Mouse (Mus musculus) CH12.LX (cell line): ENCODE measurements around the gene Gcnt2. TPM values are rescaled to one million over a fixed set of nuclear protein-coding genes. Genes with fewer than 3 reads are reported as not detected.

ENCODE experiments used
- DNase-seq: peaks from one replicate; pipeline ENCODE4 v3.0.0-alpha.2; 2013; ENCODE audit errors: extremely low read depth
- H3K27ac ChIP-seq: 2 replicates; pipeline ENCODE4 v1.5.1; 2012; ENCODE audit warnings: low read depth, mild to moderate bottlenecking, control low read depth, moderate library complexity; ENCODE audit not compliant: insufficient read depth
- H3K27me3 ChIP-seq: replicated peaks from 2 replicates; pipeline ENCODE3; 2012; ENCODE audit warnings: inconsistent platforms
- H3K36me3 ChIP-seq, 2 experiments: replicated peaks in 1 of 2; 2 replicates each; pipeline versions ENCODE3 to v1.6.1; 2012; ENCODE audit warnings: inconsistent platforms in 1 of 2, low read length in 1 of 2, mild to moderate bottlenecking in 1 of 2, mixed read lengths in 1 of 2, moderate library complexity in 1 of 2; ENCODE audit not compliant: control insufficient read depth in 1 of 2, insufficient read depth in 1 of 2
- H3K4me1 ChIP-seq, 2 experiments: 2 replicates each; pipeline ENCODE4 v1.6.1; 2012; ENCODE audit warnings: inconsistent platforms in 1 of 2, moderate library complexity in 1 of 2; ENCODE audit not compliant: insufficient read depth in 2 of 2, control insufficient read depth in 1 of 2
- H3K4me2 ChIP-seq: 2 replicates; pipeline ENCODE4 v1.6.1; 2012; ENCODE audit warnings: low read depth, mild to moderate bottlenecking, control low read depth; ENCODE audit not compliant: poor library complexity, insufficient read depth, severe bottlenecking
- H3K4me3 ChIP-seq, 3 experiments: fragments of 150-350 bp in 1 of 3; sonication (generic) in 1 of 3; replicated peaks in 1 of 3; 2 replicates each; pipeline versions ENCODE3 to v1.5.1; 2011 to 2012; ENCODE audit warnings: low read depth in 2 of 3, low read length in 2 of 3, mild to moderate bottlenecking in 2 of 3, moderate library complexity in 2 of 3, control low read depth in 1 of 3, improper control_type of control experiment in 1 of 3, inconsistent platforms in 1 of 3, mixed read lengths in 1 of 3; ENCODE audit not compliant: poor library complexity in 1 of 3
- H3K79me2 ChIP-seq: replicated peaks from 2 replicates; pipeline ENCODE4 v1.6.1; 2012; ENCODE audit warnings: mild to moderate bottlenecking, moderate library complexity; ENCODE audit not compliant: control insufficient read depth, poor library complexity, insufficient read depth, severe bottlenecking; ENCODE audit errors: extremely low read depth
- H3K9ac ChIP-seq: 2 replicates; pipeline ENCODE4 v1.6.1; 2012; ENCODE audit warnings: low read depth, mild to moderate bottlenecking, control low read depth, moderate library complexity; ENCODE audit not compliant: insufficient read depth
- H3K9me3 ChIP-seq: replicated peaks from 2 replicates; pipeline ENCODE3; 2012; ENCODE audit warnings: low read length, inconsistent platforms, mixed read lengths
- CHD1 ChIP-seq: IDR thresholded peaks from 2 replicates; pipeline ENCODE4 v1.6.1; 2012; ENCODE audit warnings: low read depth, low read length, improper control_type of control experiment, inconsistent platforms
- CTCF ChIP-seq, 2 experiments: IDR thresholded peaks in 1 of 2; conservative IDR thresholded peaks in 1 of 2; 2 replicates each; pipeline ENCODE4 v1.5.1; 2011 to 2012; ENCODE audit warnings: low read depth in 2 of 2, low read length in 2 of 2, improper control_type of control experiment in 1 of 2, inconsistent platforms in 1 of 2, mild to moderate bottlenecking in 1 of 2, moderate library complexity in 1 of 2
- E2F4 ChIP-seq: IDR thresholded peaks from 2 replicates; pipeline ENCODE4 v1.6.1; 2011; ENCODE audit warnings: low read depth, low read length, improper control_type of control experiment; ENCODE audit not compliant: insufficient replicate concordance
- EP300 ChIP-seq: IDR thresholded peaks from 2 replicates; pipeline ENCODE4 v1.6.1; 2011; ENCODE audit warnings: low read length, improper control_type of control experiment
- ETS1 ChIP-seq: conservative IDR thresholded peaks from 2 replicates; pipeline ENCODE4 v1.6.1; 2012; ENCODE audit warnings: low read depth, mild to moderate bottlenecking, inconsistent platforms, low read length, improper control_type of control experiment, moderate library complexity
- GABPA ChIP-seq: IDR thresholded peaks from 2 replicates; pipeline ENCODE4 v1.6.1; 2012; ENCODE audit warnings: low read depth, low read length, improper control_type of control experiment, inconsistent platforms; ENCODE audit not compliant: insufficient replicate concordance
- HCFC1 ChIP-seq: IDR thresholded peaks from 2 replicates; pipeline ENCODE4 v1.6.1; 2012; ENCODE audit warnings: low read depth, mild to moderate bottlenecking, inconsistent platforms, low read length, improper control_type of control experiment
- IRF4 ChIP-seq: IDR thresholded peaks from 2 replicates; pipeline ENCODE4 v1.6.1; 2014; ENCODE audit warnings: low read depth, mild to moderate bottlenecking, inconsistent platforms, low read length, improper control_type of control experiment
- KAT2A ChIP-seq: IDR thresholded peaks from 2 replicates; pipeline ENCODE4 v1.6.1; 2012; ENCODE audit warnings: low read length, improper control_type of control experiment, inconsistent platforms; ENCODE audit not compliant: insufficient replicate concordance
- MAFK ChIP-seq: IDR thresholded peaks from 2 replicates; pipeline ENCODE4 v1.6.1; 2011; ENCODE audit warnings: low read length, improper control_type of control experiment; ENCODE audit not compliant: insufficient replicate concordance
- MAX ChIP-seq: IDR thresholded peaks from 2 replicates; pipeline ENCODE4 v1.6.1; 2011; ENCODE audit warnings: low read length, improper control_type of control experiment
- MAZ ChIP-seq: IDR thresholded peaks from 2 replicates; pipeline ENCODE4 v1.6.1; 2012; ENCODE audit warnings: low read depth, mild to moderate bottlenecking, inconsistent platforms, low read length, improper control_type of control experiment, moderate library complexity
- MYC ChIP-seq: IDR thresholded peaks from 2 replicates; pipeline ENCODE4 v1.6.1; 2011; ENCODE audit warnings: low read depth, mild to moderate bottlenecking, improper control_type of control experiment, low read length
- PAX5 ChIP-seq: IDR thresholded peaks from 2 replicates; pipeline ENCODE4 v1.6.1; 2012; ENCODE audit warnings: low read length, inconsistent platforms, mixed read lengths
- RCOR1 ChIP-seq: conservative IDR thresholded peaks from 2 replicates; pipeline ENCODE4 v1.6.1; 2012; ENCODE audit warnings: low read depth, mild to moderate bottlenecking, inconsistent platforms, low read length, improper control_type of control experiment
- SIN3A ChIP-seq: IDR thresholded peaks from 2 replicates; pipeline ENCODE4 v1.6.1; 2012; ENCODE audit warnings: low read length, improper control_type of control experiment, inconsistent platforms
- UBTF ChIP-seq: IDR thresholded peaks from 2 replicates; pipeline ENCODE4 v1.6.1; 2012; ENCODE audit warnings: low read depth, mild to moderate bottlenecking, inconsistent platforms, low read length, improper control_type of control experiment, moderate library complexity
- USF2 ChIP-seq: conservative IDR thresholded peaks from 2 replicates; pipeline ENCODE4 v1.6.1; 2011; ENCODE audit warnings: low read depth, low read length, improper control_type of control experiment
- ZKSCAN1 ChIP-seq: IDR thresholded peaks from 2 replicates; pipeline ENCODE4 v1.6.1; 2012; ENCODE audit warnings: low read depth, inconsistent platforms, low read length, improper control_type of control experiment, borderline replicate concordance
- ZMIZ1 ChIP-seq: IDR thresholded peaks from 2 replicates; pipeline ENCODE4 v1.6.1; 2012; ENCODE audit warnings: low read depth, mild to moderate bottlenecking, inconsistent platforms, low read length, improper control_type of control experiment
- ZNF384 ChIP-seq: IDR thresholded peaks from 2 replicates; pipeline ENCODE4 v1.6.1; 2012; ENCODE audit warnings: low read depth, low read length, improper control_type of control experiment, inconsistent platforms
- dilution Hi-C: fragments of 300-500 bp; cut with MboI; formaldehyde crosslinking; loops from 2 replicates; pipeline ENCODE4 v1.14.3; 2020; ENCODE audit warnings: low sequenced_read_pairs; ENCODE audit not compliant: extremely low pct_unique_long_range_greater_than_20kb, extremely low pct_ligation_motif_present
- in situ Hi-C: fragments of 300-500 bp; cut with MboI; formaldehyde crosslinking; loops from 3 replicates; pipeline ENCODE4 v1.14.3; 2019; ENCODE audit warnings: low sequenced_read_pairs, low pct_ligation_motif_present, low pct_unique_long_range_greater_than_20kb, mixed read lengths
- polyA plus RNA-seq: library from polyadenylated mRNA; unstranded; fragments of >175 nt; gene quantifications from 2 replicates; pipeline ENCODE4 v1.2.1, GENCODE M21; 2012; ENCODE audit warnings: low read depth; ENCODE audit not compliant: insufficient read length
- total RNA-seq, 2 experiments: library from RNA; depleted of rRNA; stranded (reverse); fragments of 300-350 nt in 1 of 2; fragments of >200 nt in 1 of 2; gene quantifications; 2 replicates each; pipeline ENCODE4 v1.2.3; 2012 to 2014

Gcnt2 gene
- total and polyA plus RNA-seq, 3 experiments: not detected

DNA sequence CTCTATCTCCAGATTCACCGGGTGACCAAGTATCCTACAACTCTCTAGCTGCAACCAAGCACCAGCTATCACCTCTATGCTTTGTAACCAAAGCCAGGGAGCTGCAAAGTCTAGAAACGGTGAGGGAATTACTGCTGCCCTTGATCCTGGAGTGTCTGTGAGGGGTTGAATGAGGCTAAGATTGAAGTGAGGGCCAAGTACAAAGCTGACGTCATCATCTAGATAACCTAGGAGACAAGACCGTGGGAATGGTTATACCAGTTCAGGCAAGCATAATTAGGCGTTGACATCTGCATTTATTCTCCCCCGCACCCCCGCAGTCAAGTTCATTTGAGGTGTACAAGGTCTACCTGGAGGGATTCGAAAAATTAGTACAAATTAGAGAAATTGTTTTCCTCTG, 2.8 kb upstream of the Gcnt2 start:
- dilution Hi-C loops: no loop called here
- no peak overlapping the region for H3K9ac ChIP-seq
- no peaks in the 10 kb centered on the region for H3K27me3 ChIP-seq
- no peak overlapping the region for H3K27ac ChIP-seq
- H3K36me3 ChIP-seq: no peaks in the 10 kb centered on the region
- H3K9me3 ChIP-seq: no peaks in the 10 kb centered on the region
- no peaks in the 10 kb centered on the region for H3K79me2 ChIP-seq
- DNase-seq: no peak
- in situ Hi-C loops: no loop called here
- no peaks in the 10 kb centered on the region for H3K4me1 ChIP-seq
- no peak overlapping the region for H3K4me3 ChIP-seq
- TF ChIP-seq IRF4 (no peak), MYC (no peak), RCOR1 (no peak), MAFK (no peak)
- H3K4me2 ChIP-seq: no peak overlapping the region

DNA sequence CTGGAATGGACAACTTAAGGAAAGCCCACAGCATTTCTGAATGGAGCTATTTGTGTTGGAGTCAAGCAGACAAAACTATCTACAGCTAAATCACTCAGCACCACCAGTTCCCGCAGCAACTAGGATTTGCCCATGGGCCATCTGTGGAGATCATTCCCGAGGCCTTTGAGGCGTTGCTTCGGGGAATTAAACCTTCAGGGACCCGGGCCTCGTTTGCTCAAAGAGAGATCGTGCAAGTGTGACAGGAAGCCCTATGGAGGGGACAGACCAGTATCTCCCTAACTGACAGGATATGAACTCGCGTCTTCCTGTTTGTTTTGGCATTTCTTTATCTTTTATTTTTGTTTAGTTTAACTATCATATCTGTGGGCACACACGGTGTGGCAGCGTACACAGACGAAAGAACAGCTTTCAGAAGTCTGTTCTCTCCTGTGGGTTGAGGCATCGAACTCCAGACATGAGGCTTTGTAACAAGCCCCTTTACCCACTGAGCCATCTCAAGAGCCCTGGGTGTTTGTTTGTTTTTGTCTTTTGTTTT, 2.2 kb upstream of the Gcnt2 start:
- H3K27me3 ChIP-seq: no peaks in the 10 kb centered on the region
- no peak overlapping the region for H3K4me3 ChIP-seq
- H3K9ac ChIP-seq: no peak overlapping the region
- dilution Hi-C loops (no loop called here), in situ Hi-C loops (no loop called here)
- no peaks in the 10 kb centered on the region for H3K79me2 ChIP-seq
- H3K27ac ChIP-seq: no peak overlapping the region
- no peak overlapping the region for H3K4me2 ChIP-seq
- DNase-seq: no peak
- no peaks in the 10 kb centered on the region for H3K9me3 ChIP-seq
- TF ChIP-seq EP300 (no peak), CTCF (conservative IDR thresholded peaks at IDR 0.05 in 1 of 2, IDR thresholded peaks at IDR 0.05 in 1 of 2; ENCODE audit: low read depth in 2 of 2, low read length in 2 of 2) (no peak), ZKSCAN1 (no peak), ZNF384 (no peak), RCOR1 (no peak), KAT2A (no peak), MAFK (no peak), USF2 (no peak), MAX (no peak), SIN3A (no peak), CHD1 (no peak), HCFC1 (no peak)
- TF ChIP-seq, all 38 proteins: peak for 0
- Histone ChIP-seq H3K4me1 (no peaks in the 10 kb centered on the region), H3K36me3 (no peaks in the 10 kb centered on the region)

DNA sequence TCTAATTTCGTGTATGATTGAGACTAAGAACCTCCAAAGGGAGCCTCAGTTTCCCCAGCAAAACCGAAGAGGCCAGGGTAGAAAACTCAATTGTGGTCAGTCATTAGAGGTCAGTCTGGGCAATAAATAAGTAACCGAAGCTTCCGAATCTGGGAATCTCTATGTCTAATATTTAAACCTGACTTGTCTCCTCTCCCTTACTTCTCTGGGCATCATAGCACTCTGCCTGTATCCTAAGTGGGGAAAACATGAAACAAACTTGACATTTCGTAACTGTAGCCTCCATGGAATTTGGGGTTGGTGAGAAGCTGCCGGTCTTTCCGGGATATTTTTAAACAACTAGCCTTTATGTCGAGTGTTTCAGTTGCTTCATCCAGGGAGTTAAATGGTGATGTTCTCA, 329 bp upstream of the Gcnt2 start:
- dilution Hi-C loops (no loop called here), in situ Hi-C loops (no loop called here)
- no peaks in the 10 kb centered on the region for H3K9me3 ChIP-seq
- H3K79me2 ChIP-seq: no peaks in the 10 kb centered on the region
- no peaks in the 10 kb centered on the region for H3K27me3 ChIP-seq
- H3K9ac ChIP-seq: no peak overlapping the region
- peak overlapping the region; percentile 90; the same call in 1 of the 2 replicates for H3K4me2 ChIP-seq
- no peaks in the 10 kb centered on the region for H3K4me1 ChIP-seq
- no peaks in the 10 kb centered on the region for H3K36me3 ChIP-seq
- DNase-seq: no peak
- no peak overlapping the region for H3K4me3 ChIP-seq
- TF ChIP-seq E2F4: no peak
- TF ChIP-seq PAX5: no peak
- no peak for TF ChIP-seq RCOR1
- TF ChIP-seq GABPA: no peak
- TF ChIP-seq ETS1: no peak
- TF ChIP-seq ZMIZ1: no peak
- TF ChIP-seq UBTF: no peak
- TF ChIP-seq MAZ: no peak
- TF ChIP-seq, all 38 proteins: peak for 0
- H3K27ac ChIP-seq: no peak overlapping the region
